Mouse (Mus musculus) neutrophil, adult 5-6 weeks (primary cell): ENCODE measurements around the gene Bag3. TPM values are rescaled to one million over a fixed set of nuclear protein-coding genes. Genes with fewer than 3 reads are reported as not detected.

Source experiments
- ATAC-seq: fragments of 151-379, 151-347 bp; 2 replicates; pipeline ENCODE4 v1.8.0; 2017; ENCODE audit warnings: mild to moderate bottlenecking, moderate TSS enrichment; ENCODE audit not compliant: insufficient number of reproducible peaks, poor library complexity, low FRiP score, severe bottlenecking; ENCODE audit errors: extremely low read depth
- total RNA-seq: library from RNA; stranded (forward); fragments of 200-1000 nt; gene quantifications from 2 replicates; pipeline ENCODE4 v1.2.3, GENCODE M21; 2017

Bag3 gene
- 0.70 and 0.98 TPM in 2 replicates for total RNA-seq

- peak; percentile 59; the same call in 1 of the 2 replicates for ATAC-seq
Observed at GRCm38 (mm10) chr7:128523349-128523961, at the start of gene Bag3. Gene Bag3 (plus strand): TSS chr7:128523616.

GRCm38 (mm10) chr7:128474322-128474721 lies 49.1 kb upstream of the Bag3 start:
- 0 out of 2 replicates have a peak, but pooled peaks have one; percentile 9 for ATAC-seq

DNA sequence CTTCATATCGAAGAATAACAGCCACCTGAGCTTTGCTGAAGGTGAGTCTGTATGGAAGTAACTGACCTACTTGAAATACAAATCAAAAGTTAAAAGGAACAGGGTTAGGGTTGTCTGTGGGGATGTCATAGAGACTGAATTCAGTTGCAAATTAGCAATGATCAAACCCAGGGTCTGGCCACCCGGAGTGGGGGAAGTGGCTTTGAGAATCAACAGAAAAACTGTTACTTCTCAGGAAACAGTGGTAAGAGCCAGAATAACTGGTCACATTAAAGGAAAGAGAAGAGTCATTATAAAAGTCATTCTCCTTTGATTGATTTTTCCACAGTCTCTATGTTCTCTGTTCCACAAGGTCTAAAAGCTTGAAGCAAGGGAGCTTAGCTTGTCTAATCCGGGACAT lies 34.4 kb upstream of the Bag3 start:
- ATAC-seq: no peak

DNA sequence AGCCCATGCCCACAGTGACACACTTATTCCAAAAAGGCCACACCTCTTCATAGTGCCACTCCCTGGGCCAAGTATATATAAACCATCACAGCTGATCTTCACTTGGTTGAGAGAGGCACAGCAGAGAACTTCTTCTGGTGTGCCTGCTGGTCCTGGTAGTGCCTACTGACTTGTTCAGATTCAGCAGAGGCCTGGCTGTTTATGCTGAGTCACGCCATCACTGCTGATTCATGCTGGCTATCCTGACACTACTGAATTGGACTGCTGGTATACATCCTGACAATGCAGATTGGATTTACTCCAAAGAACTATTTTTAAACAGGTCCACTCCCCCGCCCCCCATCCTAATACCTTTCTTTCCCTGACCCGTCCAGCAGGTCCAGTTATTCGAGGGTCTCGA lies 28.9 kb upstream of the Bag3 start:
- ATAC-seq: no peak

- ATAC-seq: no peak
Observed at GRCm38 (mm10) chr7:128499801-128500200, 23.6 kb upstream of the Bag3 start.

- ATAC-seq: no peak
Observed at GRCm38 (mm10) chr7:128504091-128504490, 19.3 kb upstream of the Bag3 start.

DNA sequence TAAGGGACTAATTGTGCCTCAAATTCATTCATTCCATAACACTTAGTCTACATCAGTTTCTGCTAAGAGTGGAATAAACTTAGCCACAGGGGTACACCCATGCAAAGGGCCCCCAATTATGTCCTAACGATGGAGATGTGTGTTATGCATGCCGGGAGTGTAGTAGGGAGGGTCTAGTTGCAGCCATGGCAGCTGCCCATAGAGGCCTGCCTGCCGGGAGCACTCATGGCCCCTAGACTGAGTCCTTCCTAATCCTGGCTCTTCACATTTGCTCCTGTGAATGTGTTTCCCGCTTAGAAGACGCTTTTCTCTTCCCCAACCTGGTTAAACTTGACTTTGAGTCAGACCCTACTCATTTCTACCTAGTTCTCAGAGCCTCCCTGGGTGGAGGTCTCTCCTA lies 11.5 kb upstream of the Bag3 start:
- ATAC-seq: no peak

- ATAC-seq: no peak
Observed at GRCm38 (mm10) chr7:128513512-128513911, 9.9 kb upstream of the Bag3 start.

GRCm38 (mm10) chr7:128514341-128514740 lies 9.1 kb upstream of the Bag3 start:
- ATAC-seq: no peak

- no peak for ATAC-seq
Observed at GRCm38 (mm10) chr7:128516346-128516745, 7.1 kb upstream of the Bag3 start.

- ATAC-seq: no peak
Observed at GRCm38 (mm10) chr7:128519316-128520050, 3.9 kb upstream of the Bag3 start.

DNA sequence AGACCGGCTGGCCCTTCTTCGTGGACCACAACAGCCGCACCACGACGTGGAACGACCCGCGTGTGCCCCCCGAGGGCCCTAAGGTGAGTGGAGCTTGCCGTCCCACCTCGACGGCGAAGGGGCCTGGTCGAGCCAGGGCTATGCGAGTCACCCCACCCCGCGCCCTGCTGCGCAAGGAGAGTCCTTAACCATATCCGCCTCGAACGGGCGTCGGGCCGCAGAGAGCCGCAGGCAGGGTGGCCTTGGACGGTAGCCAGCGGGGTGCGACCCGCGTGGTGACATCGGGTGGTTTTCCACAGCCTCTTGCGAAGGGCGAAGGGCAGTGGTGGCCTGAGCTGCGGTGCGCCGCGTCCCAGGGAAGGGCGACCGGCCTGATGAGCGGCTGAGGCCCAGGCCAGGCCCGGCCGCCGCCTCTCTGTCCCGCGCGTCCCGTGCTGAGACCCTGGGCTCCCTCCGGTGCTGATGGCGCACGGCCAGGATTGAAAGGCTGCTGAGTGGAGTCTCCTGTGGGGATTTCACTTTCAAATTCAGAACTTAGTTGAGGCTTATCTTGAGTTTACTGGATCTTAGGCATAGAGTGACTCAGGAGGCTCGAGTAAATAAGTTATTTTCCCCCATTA lies 656 bp downstream of the Bag3 start:
- no peak for ATAC-seq

- ATAC-seq: no peak
Observed at GRCm38 (mm10) chr7:128524641-128525040, 1.2 kb downstream of the Bag3 start.

GRCm38 (mm10) chr7:128526611-128527010 lies 3.2 kb downstream of the Bag3 start:
- no peak for ATAC-seq

GRCm38 (mm10) chr7:128528596-128528995 lies 5.2 kb downstream of the Bag3 start:
- no peak for ATAC-seq

DNA sequence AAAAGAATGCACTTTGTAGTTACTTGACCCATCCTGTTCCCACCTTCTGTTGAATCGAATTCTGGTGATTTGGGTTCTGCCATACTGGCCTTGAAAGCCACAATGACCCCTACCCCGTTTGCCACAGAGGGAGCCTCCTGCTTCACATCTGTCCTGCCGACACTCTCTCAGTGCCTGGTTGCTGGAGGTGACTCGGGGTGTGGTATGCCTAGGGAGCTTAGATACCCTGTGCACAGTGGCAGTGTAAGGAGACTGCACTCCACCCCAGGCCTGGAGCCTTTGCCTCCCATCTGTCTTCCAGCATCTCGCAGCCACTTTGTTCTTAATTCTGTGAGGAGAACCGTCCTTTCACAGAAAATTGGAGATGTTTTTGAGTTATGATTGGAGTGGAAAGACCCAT lies 5.7 kb downstream of the Bag3 start:
- ATAC-seq: no peak

GRCm38 (mm10) chr7:128529574-128530051 lies 6.2 kb downstream of the Bag3 start:
- ATAC-seq: no peak

DNA sequence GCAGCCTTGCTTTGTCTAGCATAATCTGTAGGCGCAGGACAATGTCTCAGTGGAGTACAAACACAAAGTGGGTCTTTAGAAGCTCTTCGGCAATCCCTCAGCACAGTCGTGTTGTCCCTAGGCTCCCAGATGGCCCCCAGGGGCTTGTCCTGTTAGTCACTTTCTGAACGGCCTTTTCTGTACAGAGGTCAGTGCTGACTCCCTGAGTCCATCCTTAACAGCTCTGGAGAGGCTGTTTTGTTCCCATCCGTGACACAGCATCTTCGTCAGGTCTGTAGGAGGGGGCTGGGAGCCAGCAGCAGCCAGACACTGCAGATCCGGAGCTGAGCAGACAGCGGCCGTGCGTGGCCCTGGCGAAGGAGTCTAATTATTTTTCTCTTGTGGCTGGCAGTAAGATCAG lies 7.6 kb downstream of the Bag3 start:
- ATAC-seq: no peak

DNA sequence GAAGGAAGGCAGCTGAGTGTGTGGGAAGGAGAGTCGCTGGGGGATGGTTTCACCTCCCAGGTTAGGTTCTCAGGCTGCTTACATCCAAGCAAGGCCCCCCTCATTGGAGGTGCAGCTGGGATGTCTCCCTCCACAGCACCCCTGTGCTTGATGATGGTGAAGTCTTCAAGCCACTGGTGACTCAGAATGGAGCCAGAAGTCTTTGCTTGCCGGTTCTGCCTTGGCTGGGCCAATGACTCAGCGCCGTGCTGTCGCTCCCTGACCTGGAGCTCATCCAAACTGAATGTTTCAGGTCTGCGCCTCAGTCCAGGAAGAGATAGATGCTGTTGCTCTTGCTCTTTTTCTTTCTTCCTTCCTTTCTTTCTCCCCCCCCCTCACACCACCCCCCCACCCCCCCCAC lies 8.5 kb downstream of the Bag3 start:
- no peak for ATAC-seq
